Mouse (Mus musculus) forebrain, embryonic 12.5 days (tissue): ENCODE data around the gene Wdfy3. TPM values are rescaled to one million over a fixed set of nuclear protein-coding genes. Genes with fewer than 3 reads are reported as not detected.
"Not testable (repeated sequence)": the region's sequence is repeated elsewhere in the genome, so short reads cannot be mapped to it uniquely, and the experiment has no call there.

Experiments
- ATAC-seq: fragments of 200-750 bp; cut with Nextera tagmentation; 2 replicates; pipeline ENCODE4 v1.8.0; 2017; ENCODE audit warnings: moderate TSS enrichment; ENCODE audit not compliant: low FRiP score
- H3K27ac ChIP-seq: fragments of 300-500 bp; sonication (generic); 2 replicates; pipeline ENCODE4 v1.5.1; 2016; ENCODE audit warnings: mild to moderate bottlenecking
- H3K27me3 ChIP-seq: fragments of 300-500 bp; sonication (generic); 2 replicates; pipeline ENCODE4 v1.6.1; 2016; ENCODE audit warnings: mild to moderate bottlenecking
- H3K36me3 ChIP-seq: fragments of 300-500 bp; sonication (generic); replicated peaks from 2 replicates; pipeline ENCODE4 v1.6.1; 2016; ENCODE audit warnings: mild to moderate bottlenecking
- H3K4me1 ChIP-seq: fragments of 300-500 bp; sonication (generic); 2 replicates; pipeline ENCODE4 v1.6.1; 2016
- H3K4me2 ChIP-seq: fragments of 300-500 bp; sonication (generic); 2 replicates; pipeline ENCODE4 v1.6.1; 2016; ENCODE audit warnings: mild to moderate bottlenecking, moderate library complexity
- H3K4me3 ChIP-seq: fragments of 300-500 bp; sonication (generic); replicated peaks from 2 replicates; pipeline ENCODE4 v1.5.1; 2016; ENCODE audit warnings: mild to moderate bottlenecking
- H3K9ac ChIP-seq: fragments of 300-500 bp; sonication (generic); 2 replicates; pipeline ENCODE4 v1.6.1; 2016; ENCODE audit warnings: mild to moderate bottlenecking
- H3K9me3 ChIP-seq: fragments of 300-500 bp; sonication (generic); 2 replicates; pipeline ENCODE4 v1.6.1; 2016
- WGBS: fragments of 180-500 bp; shearing (Covaris S2); methylation state at CpG from one replicate; pipeline ENCODE4 v1.1.7; 2016; 5-methylcytosine and 5-hydroxymethylcytosine counted together
- polyA plus RNA-seq: library from polyadenylated mRNA; unstranded; fragments of >200 nt; fragmentation: Nextera tagmentation; extraction: Ambion mirVana; gene quantifications from 2 replicates; pipeline ENCODE4 v1.2.1, GENCODE M21; 2016

The Wdfy3 gene
- polyA plus RNA-seq, 1 experiment from 2014 or later, result 29.7 TPM

DNA sequence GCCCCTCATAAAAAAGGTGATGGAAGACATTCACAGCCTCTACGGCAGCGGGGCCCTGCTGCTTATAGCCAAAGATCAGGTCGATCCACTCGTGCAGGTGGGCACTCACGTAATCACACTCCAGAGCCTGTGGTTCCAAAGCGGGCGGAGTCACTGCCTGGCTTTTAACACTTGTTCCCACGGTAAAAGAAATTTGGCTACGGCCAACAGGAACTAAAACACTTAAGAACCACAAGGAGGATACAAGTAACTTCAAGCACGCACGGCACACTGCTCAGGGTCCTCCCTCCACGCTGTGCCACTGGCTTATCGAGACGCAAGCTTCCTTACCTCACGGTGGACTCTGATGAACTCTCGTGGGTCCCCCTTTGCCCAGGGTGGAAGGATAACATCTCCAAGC is 214.2 kb downstream of the Wdfy3 start:
- H3K9ac ChIP-seq, result no peak overlapping the region
- no peak for ATAC-seq
- no peak overlapping the region for H3K4me3 ChIP-seq
- no peak overlapping the region for H3K4me2 ChIP-seq
- no peak overlapping the region for H3K27ac ChIP-seq
- H3K36me3 ChIP-seq, result peaks cover 94% of the 10 kb centered on the region
- no peaks in the 10 kb centered on the region for H3K9me3 ChIP-seq
- H3K4me1 ChIP-seq, result no peaks in the 10 kb centered on the region
- H3K27me3 ChIP-seq, result no peaks in the 10 kb centered on the region
- 97% methylated on average over 16 of the region's 16 CpGs for WGBS

DNA sequence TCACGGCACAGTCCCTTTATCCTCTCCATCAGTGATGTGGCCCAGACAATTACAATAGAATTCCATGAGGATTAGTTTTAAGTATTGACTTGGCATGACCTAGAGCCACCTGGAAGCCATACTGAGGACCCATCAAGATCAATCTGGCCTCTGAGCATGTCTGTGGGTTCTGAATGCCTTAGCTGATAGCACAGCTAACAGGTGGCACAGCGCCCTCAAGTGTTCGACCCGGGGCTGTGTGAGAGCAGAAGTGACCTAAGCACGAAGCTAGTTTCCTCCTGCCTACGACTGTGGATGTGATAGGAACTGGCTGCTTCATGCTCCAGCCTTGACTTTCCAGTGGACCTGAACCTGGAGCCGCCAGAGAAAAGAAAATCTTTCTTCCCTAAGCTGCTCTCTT is 215.1 kb downstream of the Wdfy3 start:
- Histone ChIP-seq H3K9me3 (no peaks in the 10 kb centered on the region), H3K36me3 (peaks cover 93% of the 10 kb centered on the region), H3K27ac (no peak overlapping the region), H3K4me3 (no peak overlapping the region), H3K27me3 (no peaks in the 10 kb centered on the region), H3K4me2 (no peak overlapping the region), H3K4me1 (no peaks in the 10 kb centered on the region), H3K9ac (no peak overlapping the region)
- no peak for ATAC-seq
- 84% methylated on average over 7 of the region's 7 CpGs for WGBS

DNA sequence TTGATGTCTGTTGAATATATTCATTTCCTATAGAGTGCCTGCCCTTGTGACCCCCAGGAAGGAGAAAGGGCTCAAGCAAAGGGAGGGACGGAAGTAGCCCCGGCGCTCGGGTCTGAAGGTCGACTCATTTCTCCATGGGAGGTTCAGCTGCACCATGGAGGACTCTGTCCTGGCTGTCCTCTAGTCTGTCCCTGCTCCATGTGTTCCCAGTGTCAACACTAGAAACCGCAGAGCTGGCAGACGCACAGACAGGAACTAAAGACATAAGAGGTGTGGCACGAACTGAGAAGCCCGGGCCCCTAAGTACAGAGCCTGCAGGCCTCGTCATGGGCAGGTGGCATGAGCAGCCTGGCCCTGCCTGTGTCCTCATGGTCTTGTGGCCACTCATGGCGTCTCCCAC is 215.6 kb downstream of the Wdfy3 start:
- Histone ChIP-seq H3K4me1 (no peaks in the 10 kb centered on the region), H3K9me3 (no peaks in the 10 kb centered on the region), H3K4me3 (no peak overlapping the region), H3K27me3 (no peaks in the 10 kb centered on the region), H3K27ac (no peak overlapping the region), H3K9ac (no peak overlapping the region), H3K36me3 (peaks cover 92% of the 10 kb centered on the region), H3K4me2 (no peak overlapping the region)
- 95% methylated on average over 11 of the region's 11 CpGs for WGBS
- no peak for ATAC-seq

DNA sequence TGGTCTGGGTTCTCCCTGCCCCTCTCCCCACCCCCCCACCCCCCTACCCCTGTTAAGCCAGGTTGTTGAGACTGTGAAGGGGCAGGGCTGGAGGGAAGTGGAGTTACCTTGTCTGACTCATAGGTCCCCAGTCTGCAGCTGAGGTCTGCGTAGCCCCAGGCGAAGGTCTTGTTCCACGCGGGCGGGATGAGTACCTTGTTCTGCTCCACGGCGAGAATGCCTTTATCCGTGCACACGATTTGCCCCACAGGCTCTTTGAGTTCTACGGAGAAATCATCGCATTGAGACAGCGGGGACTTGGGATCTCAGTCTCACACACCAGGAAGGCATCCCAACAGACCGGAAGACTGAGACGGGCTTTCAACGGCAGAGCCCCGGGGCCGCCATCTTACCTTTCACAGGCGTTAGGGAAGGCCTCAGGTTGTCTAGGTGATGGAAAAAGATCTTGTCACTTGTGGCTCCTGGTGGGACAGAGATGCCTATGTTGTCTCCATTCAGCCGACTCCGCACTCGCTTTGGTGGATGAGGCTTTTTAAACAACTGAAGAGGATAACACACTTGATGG is 217.5 kb downstream of the Wdfy3 start:
- Histone ChIP-seq H3K27ac (no peak overlapping the region), H3K4me3 (no peak overlapping the region), H3K4me2 (no peak overlapping the region), H3K27me3 (no peaks in the 10 kb centered on the region), H3K36me3 (peaks cover 93% of the 10 kb centered on the region), H3K4me1 (no peaks in the 10 kb centered on the region), H3K9me3 (no peaks in the 10 kb centered on the region), H3K9ac (no peak overlapping the region)
- ATAC-seq, result no peak
- 96% methylated on average over 21 of the region's 21 CpGs for WGBS

DNA sequence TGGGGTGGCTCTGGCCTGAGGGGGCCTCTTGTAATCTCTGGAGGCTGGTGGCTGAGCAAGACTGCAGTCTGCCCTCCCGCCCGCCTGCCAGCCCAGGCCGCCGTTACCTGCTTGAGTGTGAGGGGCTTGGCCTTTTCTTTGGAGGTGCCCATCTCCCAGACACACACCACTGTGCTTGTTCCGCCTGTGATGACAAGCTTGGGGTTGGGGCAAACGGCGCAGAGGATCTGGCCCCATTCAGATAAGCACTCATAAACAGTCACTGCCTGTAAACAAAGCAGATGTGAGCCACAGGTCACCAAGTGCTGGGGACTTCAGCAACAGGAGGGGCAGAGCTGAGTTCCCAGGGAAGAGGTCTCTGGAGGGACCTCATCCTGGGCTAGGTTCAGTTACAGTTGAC is 218.6 kb downstream of the Wdfy3 start:
- no peaks in the 10 kb centered on the region for H3K27me3 ChIP-seq
- no peak overlapping the region for H3K4me2 ChIP-seq
- H3K4me1 ChIP-seq, result no peaks in the 10 kb centered on the region
- H3K9ac ChIP-seq, result no peak overlapping the region
- H3K9me3 ChIP-seq, result no peaks in the 10 kb centered on the region
- H3K27ac ChIP-seq, result no peak overlapping the region
- peaks cover 98% of the 10 kb centered on the region for H3K36me3 ChIP-seq
- ATAC-seq, result no peak
- no peak overlapping the region for H3K4me3 ChIP-seq
- WGBS, result 95% methylated on average over 7 of the region's 7 CpGs

DNA sequence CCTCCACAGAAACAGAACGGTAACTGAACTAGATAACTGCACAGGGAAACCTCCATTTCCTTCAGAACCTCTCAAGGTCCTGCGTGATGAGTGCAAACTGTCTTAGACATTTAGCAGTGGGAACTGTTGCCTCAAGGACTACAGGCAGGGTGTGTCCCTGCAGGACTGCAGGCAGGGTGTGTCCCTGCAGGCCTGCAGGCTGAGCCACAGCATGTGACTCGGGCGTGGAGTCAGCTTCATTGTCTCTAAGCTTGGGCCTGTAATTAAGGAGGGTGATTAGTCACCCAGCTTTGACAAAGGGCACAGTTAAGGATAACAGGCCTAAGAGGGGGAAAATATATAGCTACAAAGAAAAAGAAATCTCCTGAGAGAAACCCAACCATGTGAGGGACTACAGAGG is 222.0 kb downstream of the Wdfy3 start:
- no peak for ATAC-seq
- no peak overlapping the region for H3K4me2 ChIP-seq
- H3K9ac ChIP-seq, result no peak overlapping the region
- peaks cover 98% of the 10 kb centered on the region for H3K36me3 ChIP-seq
- no peaks in the 10 kb centered on the region for H3K9me3 ChIP-seq
- 68% methylated on average over 4 of the region's 4 CpGs for WGBS
- H3K4me1 ChIP-seq, result no peaks in the 10 kb centered on the region
- H3K27me3 ChIP-seq, result no peaks in the 10 kb centered on the region
- no peak overlapping the region for H3K4me3 ChIP-seq
- no peak overlapping the region for H3K27ac ChIP-seq

DNA sequence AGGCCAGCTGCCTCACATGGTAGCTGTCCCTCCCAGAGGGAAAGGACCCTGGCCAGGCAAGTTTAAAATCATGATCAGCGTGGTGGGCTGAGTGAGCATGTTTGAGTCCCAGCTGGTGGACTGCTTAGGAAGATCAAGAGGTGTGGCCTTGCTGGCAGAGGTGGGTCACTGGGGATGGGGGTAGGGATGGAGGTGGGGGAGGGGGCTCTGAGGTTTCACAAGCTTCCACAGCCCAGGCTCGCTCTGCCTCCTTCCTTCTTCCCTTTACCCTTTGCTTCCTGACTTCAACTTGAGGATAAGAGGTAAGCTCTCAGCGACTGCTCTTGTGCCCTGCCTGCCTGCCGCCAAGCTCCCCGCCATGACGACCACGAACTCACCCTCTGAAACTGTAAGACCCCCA is 222.4 kb downstream of the Wdfy3 start:
- H3K27me3 ChIP-seq, result no peaks in the 10 kb centered on the region
- H3K27ac ChIP-seq, result no peak overlapping the region
- no peak overlapping the region for H3K4me3 ChIP-seq
- H3K4me2 ChIP-seq, result no peak overlapping the region
- H3K9ac ChIP-seq, result no peak overlapping the region
- H3K4me1 ChIP-seq, result no peaks in the 10 kb centered on the region
- 89% methylated on average over 7 of the region's 7 CpGs for WGBS
- ATAC-seq, result no peak
- H3K9me3 ChIP-seq, result no peaks in the 10 kb centered on the region
- H3K36me3 ChIP-seq, result peaks cover 98% of the 10 kb centered on the region

DNA sequence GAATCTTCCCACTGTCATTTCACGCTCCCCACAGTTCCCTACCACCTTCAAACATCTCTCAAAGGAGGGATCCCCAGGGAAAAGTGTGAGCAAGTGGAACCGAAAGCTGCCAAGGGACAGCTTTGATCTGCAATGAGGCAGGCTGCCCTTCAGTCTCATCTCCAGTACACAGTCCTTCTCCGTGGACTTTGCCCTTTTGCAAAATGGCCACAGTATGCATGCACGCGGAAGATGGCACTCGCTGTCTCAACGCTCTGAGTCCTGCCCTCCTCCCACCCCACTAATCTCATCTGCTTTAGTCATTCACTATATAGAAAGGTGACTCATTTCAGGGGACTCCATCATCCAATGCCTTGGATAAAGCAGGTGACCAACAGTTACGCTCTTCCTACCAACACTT is 223.8 kb downstream of the Wdfy3 start:
- H3K27ac ChIP-seq, result no peak overlapping the region
- H3K9ac ChIP-seq, result no peak overlapping the region
- no peaks in the 10 kb centered on the region for H3K9me3 ChIP-seq
- H3K4me2 ChIP-seq, result no peak overlapping the region
- peaks cover 98% of the 10 kb centered on the region for H3K36me3 ChIP-seq
- ATAC-seq, result no peak
- no peak overlapping the region for H3K4me3 ChIP-seq
- H3K27me3 ChIP-seq, result no peaks in the 10 kb centered on the region
- 95% methylated on average over 8 of the region's 8 CpGs for WGBS
- H3K4me1 ChIP-seq, result no peaks in the 10 kb centered on the region

DNA sequence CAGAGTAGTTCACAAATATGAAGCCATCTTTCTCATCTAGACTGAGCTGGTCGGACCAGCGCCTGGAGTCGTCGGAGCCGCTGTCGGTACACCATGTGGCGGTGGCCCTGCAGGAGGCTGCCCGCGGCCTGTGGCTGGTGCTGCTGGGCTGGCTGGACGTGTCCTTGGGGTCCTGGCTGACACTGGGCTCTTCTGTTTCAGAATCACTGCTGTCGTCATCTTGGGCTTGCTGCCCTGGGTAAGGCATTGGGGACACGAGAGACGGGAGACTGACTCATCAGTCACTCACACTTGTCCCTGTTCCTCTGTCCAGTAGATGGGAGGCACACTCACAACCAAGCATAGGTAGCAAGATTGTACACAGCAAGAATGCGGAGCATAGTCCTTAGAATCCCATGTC is 224.7 kb downstream of the Wdfy3 start:
- H3K4me2 ChIP-seq, result no peak overlapping the region
- ATAC-seq, result no peak
- no peaks in the 10 kb centered on the region for H3K27me3 ChIP-seq
- peaks cover 99% of the 10 kb centered on the region for H3K36me3 ChIP-seq
- no peak overlapping the region for H3K4me3 ChIP-seq
- no peaks in the 10 kb centered on the region for H3K9me3 ChIP-seq
- WGBS, result 93% methylated on average over 14 of the region's 14 CpGs
- no peak overlapping the region for H3K9ac ChIP-seq
- no peaks in the 10 kb centered on the region for H3K4me1 ChIP-seq
- H3K27ac ChIP-seq, result no peak overlapping the region

DNA sequence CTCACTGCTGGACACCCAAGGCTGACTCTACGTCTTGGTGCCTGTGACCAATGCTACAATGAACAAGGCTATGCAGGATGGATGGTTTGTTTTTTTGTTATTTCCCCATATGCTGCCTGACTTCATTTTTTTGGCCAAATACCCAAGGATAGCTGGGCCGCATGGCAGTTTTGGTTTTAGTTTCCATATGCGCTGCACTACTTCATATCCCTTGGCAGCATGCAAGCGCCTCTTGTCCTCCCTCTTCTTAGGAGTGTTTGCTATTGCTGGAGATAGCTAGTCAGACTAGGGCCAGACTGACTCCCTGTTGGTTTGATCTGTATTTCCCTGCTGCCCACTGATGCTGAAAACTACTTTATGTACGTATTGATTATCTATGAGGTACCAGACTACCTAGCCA is 229.2 kb downstream of the Wdfy3 start:
- 98% methylated on average over 5 of the region's 5 CpGs for WGBS
- no peak for ATAC-seq
- no peaks in the 10 kb centered on the region for H3K9me3 ChIP-seq
- no peaks in the 10 kb centered on the region for H3K27me3 ChIP-seq
- H3K27ac ChIP-seq, result no peak overlapping the region
- no peak overlapping the region for H3K4me2 ChIP-seq
- H3K9ac ChIP-seq, result no peak overlapping the region
- no peaks in the 10 kb centered on the region for H3K4me1 ChIP-seq
- no peak overlapping the region for H3K4me3 ChIP-seq
- H3K36me3 ChIP-seq, result peaks cover 95% of the 10 kb centered on the region

DNA sequence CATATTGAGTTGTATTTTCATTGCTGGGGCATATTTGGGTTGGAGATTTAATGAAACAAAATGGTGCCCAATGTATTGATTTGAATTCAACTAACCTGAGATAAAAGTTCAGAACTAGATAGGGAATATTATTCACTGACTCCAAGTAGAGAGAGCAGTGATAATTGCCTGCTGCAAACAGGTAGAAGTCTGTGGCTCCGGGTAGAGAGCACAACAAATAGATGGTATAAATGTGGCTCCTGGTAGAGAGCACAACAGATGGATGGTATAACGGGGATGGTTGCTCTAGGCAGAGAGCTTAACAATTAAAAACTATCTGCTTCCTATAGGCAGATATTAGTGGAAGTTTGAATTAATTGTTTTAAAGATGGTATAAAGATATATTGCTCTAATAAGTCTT is 232.1 kb downstream of the Wdfy3 start:
- H3K4me1 ChIP-seq, H3K4me2 ChIP-seq, H3K27ac ChIP-seq, H3K9me3 ChIP-seq, H3K27me3 ChIP-seq, H3K9ac ChIP-seq, ATAC-seq, H3K4me3 ChIP-seq: not testable (repeated sequence)
- peaks cover 88% of the 10 kb centered on the region for H3K36me3 ChIP-seq
- 96% methylated on average over 2 of the region's 2 CpGs for WGBS

DNA sequence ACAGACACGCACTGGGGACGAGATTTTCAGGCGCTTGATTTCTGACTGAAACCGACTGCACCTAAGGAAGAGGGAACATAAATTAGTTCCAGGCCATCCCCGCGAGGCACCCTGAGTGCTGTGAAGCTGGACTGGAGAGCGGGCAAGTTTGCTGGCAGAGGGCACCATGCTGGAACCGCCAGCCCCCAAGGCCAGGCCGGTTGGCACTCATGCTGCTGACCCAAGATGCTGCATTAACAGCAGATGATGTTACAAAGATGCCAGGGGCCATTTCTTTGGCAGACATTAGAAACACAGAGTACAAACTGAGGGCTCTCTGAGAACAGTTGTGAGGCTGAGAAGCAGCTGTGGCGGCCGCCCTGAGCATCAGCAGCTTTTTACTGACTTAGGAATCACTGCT is 233.5 kb downstream of the Wdfy3 start:
- WGBS, result 94% methylated on average over 11 of the region's 11 CpGs
- Histone ChIP-seq H3K4me3 (no peak overlapping the region), H3K36me3 (peaks cover 74% of the 10 kb centered on the region), H3K9ac (no peak overlapping the region), H3K4me2 (no peak overlapping the region), H3K4me1 (no peaks in the 10 kb centered on the region), H3K27ac (no peak overlapping the region), H3K9me3 (no peaks in the 10 kb centered on the region), H3K27me3 (no peaks in the 10 kb centered on the region)
- no peak for ATAC-seq

DNA sequence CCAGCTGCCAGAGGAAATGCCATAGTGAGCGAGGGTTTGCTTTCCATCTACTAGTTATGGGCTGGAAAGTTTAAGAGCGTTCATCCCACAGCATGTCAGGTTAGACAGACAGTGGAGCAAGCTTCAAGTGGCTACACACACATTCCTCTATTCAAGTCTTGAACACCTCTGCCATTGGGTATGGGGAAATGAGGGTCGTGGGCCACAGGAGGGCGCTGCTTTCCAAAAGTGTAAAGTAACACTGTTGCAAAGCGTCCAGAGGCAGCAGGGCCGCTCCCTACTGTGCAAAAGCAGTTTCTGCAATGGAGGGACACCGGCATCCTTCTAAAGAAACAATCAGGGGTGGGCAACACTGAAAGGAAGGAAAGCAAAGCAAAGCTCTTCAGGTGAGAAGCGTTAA is 235.8 kb downstream of the Wdfy3 start:
- Histone ChIP-seq H3K9me3 (no peaks in the 10 kb centered on the region), H3K9ac (no peak overlapping the region), H3K27ac (no peak overlapping the region), H3K27me3 (no peaks in the 10 kb centered on the region), H3K4me3 (no peak overlapping the region), H3K4me2 (no peak overlapping the region), H3K36me3 (peaks cover 53% of the 10 kb centered on the region), H3K4me1 (no peaks in the 10 kb centered on the region)
- no peak for ATAC-seq
- 59% methylated on average over 8 of the region's 8 CpGs for WGBS
